Mouse (Mus musculus): Measurements from ENCODE around the gene Ednra.

- TF ChIP-seq POLR2A (IDR thresholded peaks at IDR 0.05; ENCODE audit: low read depth, low read length) (no peak), CTCF (conservative IDR thresholded peaks at IDR 0.05; ENCODE audit: insufficient read depth, insufficient read length, low read depth, low read length) (no peak)
Measured at GRCm38 (mm10) chr8:77773831-77774230, 49.6 kb upstream of the Ednra start.

Data from kidney, adult 2 months (tissue).